Mouse (Mus musculus) bone marrow, adult 2 months (tissue): ENCODE measurements around the gene Tsfm. TPM values are rescaled to one million over a fixed set of nuclear protein-coding genes. Genes with fewer than 3 reads are reported as not detected.
"Not testable (repeated sequence)": the region's sequence is repeated elsewhere in the genome, so short reads cannot be mapped to it uniquely, and the experiment has no call there.

ENCODE experiments used
- H3K27ac ChIP-seq: fragments of 200-500 bp; 2 replicates; pipeline ENCODE4 v1.5.1; 2012; ENCODE audit warnings: low read depth, mild to moderate bottlenecking, control low read depth, inconsistent platforms, low read length; ENCODE audit not compliant: control insufficient read depth, poor library complexity, insufficient read depth
- H3K4me1 ChIP-seq: fragments of 200-500 bp; 2 replicates; pipeline ENCODE4 v1.6.1; 2011; ENCODE audit warnings: low read length; ENCODE audit not compliant: control insufficient read depth, insufficient read depth
- H3K4me3 ChIP-seq: fragments of 200-500 bp; replicated peaks from 2 replicates; pipeline ENCODE3; 2011; ENCODE audit warnings: mild to moderate bottlenecking, low read depth, low read length, control low read depth; ENCODE audit not compliant: control insufficient read depth
- CTCF ChIP-seq: fragments of 200-500 bp; IDR thresholded peaks from 2 replicates; pipeline ENCODE4 v1.5.1; 2011; ENCODE audit warnings: low read length, control low read depth; ENCODE audit not compliant: control insufficient read depth, insufficient read depth
- POLR2A ChIP-seq: fragments of 200-500 bp; IDR thresholded peaks from 2 replicates; pipeline ENCODE4 v1.6.1; 2011; ENCODE audit warnings: low read depth, mild to moderate bottlenecking, control low read depth, low read length, borderline replicate concordance; ENCODE audit not compliant: control insufficient read depth
- WGBS: fragments of 180-500 bp; shearing (Covaris S2); methylation state at CpG from one replicate; pipeline ENCODE4 v1.1.7; 2018; 5-methylcytosine and 5-hydroxymethylcytosine counted together
- polyA plus RNA-seq: library from polyadenylated mRNA; stranded (reverse); fragments of >200 nt; gene quantifications from 2 replicates; pipeline ENCODE4 v1.2.4, GENCODE M21; 2011; ENCODE audit warnings: low replicate concordance; ENCODE audit not compliant: missing spikeins, insufficient read depth, insufficient read length

The Tsfm gene
- polyA plus RNA-seq, 1 experiment, result 23.6 TPM

DNA sequence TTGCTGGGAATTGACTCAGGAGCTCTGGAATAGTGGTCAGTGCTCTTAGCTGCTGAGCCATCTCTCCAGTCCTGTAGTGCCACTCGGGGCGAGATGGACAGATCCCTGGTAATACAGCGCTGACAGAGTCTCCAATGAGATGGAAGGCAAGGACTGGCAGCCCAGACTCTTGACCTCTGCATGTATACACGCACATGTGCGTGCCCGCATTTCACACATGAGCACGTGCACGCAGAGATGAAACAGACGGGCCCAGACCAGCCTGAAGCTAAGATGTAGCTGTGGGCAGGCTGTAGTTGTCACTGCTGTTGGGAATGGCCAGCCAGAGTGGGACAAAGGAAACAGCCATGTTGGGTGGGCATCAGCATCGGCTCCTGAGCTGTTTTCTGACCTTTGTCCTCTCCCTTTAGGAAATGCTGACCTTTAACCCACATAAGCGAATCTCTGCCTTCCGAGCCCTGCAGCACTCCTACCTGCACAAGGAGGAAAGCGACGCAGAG lies 35.9 kb upstream of the Tsfm start:
- Histone ChIP-seq H3K4me3 (no peak overlapping the region), H3K4me1 (peaks cover 5% of the 10 kb centered on the region; the same call in 1 of the 2 replicates), H3K27ac (no peak overlapping the region)
- TF ChIP-seq POLR2A (no peak), CTCF (no peak)
- WGBS, result 90% methylated on average over 14 of the region's 14 CpGs

GRCm38 (mm10) chr10:127065981-127066380 lies 35.3 kb upstream of the Tsfm start:
- TF ChIP-seq POLR2A, result no peak
- no peak for TF ChIP-seq CTCF
- Histone ChIP-seq H3K4me1 (peaks cover 2% of the 10 kb centered on the region; the same call in 1 of the 2 replicates), H3K4me3 (no peak overlapping the region), H3K27ac (no peak overlapping the region)
- 68% methylated on average over 9 of the region's 9 CpGs for WGBS

DNA sequence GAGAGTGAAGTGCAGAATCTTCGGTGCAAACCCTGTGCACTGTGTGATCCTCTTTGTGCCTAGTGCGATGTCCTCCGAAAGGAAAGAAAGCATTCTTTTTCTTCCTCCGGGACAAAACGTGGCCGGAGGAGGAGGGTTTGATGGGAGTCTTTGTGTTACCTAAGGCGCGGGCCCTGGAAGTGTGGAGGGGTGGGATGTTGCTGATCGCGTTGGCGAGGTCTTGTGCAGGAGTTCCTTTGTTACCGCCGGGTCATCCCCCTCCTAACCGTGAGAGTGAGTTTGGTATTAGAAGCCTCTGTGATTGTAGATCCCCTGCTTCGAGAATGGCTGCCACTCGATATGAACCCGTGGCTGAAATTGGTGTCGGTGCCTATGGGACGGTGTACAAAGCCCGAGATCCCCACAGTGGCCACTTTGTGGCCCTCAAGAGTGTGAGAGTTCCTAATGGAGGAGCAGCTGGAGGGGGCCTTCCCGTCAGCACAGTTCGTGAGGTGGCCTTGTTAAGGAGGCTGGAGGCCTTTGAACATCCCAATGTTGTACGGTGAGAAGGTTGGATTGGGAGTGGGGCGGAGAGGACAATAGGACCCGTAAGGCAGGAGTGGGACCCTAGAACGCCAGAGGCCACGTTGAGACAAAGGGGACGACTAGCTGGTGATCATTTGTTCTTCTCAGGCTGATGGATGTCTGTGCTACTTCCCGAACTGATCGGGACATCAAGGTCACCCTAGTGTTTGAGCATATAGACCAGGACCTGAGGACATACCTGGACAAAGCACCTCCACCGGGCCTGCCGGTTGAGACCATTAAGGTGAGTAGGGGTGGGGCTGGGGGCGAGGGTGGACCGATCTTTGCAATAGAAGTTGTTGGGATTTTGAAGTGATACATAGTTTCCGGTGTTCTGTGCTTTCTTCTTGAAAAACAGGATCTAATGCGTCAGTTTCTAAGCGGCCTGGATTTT lies 33.6 kb upstream of the Tsfm start:
- no peak for TF ChIP-seq POLR2A
- no peak for TF ChIP-seq CTCF
- H3K4me1 ChIP-seq, result no peaks in the 10 kb centered on the region; the same call in 1 of the 2 replicates
- H3K4me3 ChIP-seq, result peak overlapping the region; percentile 76
- H3K27ac ChIP-seq, result peak overlapping the region; percentile 54
- 8% methylated on average over 37 of the region's 37 CpGs for WGBS

DNA sequence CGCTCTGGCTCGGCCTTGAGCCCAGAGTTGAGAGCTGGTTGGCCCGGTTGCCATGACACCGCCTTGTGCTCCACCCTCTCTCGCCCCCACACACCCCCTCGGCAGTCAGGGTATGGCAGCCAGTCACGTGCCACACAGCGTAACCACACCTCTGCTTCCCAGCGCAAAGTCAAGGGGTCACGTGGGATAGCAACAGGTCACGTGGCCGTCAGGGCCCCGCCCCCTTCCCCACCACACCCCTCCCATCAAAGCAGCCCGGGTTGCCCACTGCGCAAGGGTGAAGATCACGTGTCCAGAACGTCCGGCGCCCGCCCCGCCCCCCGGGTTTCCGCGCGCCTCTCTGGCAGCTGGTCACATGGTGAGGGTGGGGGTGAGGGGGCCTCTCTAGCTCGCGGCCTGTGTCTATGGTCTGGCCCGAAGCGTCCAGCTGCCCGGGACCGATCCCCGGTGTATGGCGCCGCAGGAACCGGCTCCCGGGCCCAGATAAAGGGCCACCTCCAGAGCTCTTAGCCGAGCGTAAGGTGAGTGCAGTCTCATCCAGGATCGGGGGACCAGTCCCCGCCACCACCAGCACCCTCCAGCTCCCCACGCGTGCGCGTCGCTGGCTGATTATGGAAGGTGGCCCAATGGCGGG lies 32.7 kb upstream of the Tsfm start, which contains the start of gene Cdk4:
Cdk4 (plus strand) TSS at position 296 of the 634 bp plus-strand sequence.
- under 1% methylated on average over 46 of the region's 46 CpGs for WGBS

DNA sequence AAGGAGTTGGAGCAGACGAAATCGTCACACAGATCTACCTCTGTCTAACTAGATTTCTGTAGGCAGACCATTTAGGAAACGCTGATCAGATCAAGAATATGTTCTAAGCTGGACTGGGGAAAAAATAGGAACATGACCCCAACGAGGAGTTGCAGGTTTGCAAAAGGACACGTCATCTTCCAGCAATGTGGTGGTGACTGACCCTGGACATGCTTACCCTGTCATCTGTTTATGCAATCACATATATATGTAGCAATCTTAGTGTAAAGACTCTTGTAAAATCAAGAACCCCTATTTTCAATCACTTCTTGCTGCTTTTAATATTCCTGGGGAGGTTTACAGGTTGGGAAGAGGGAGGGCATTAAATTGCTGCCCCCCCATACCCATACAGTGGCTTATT lies 31.9 kb upstream of the Tsfm start:
- TF ChIP-seq POLR2A (no peak), CTCF (no peak)
- H3K27ac ChIP-seq, result no peak overlapping the region
- WGBS, result 49% methylated on average over 5 of the region's 5 CpGs
- no peak overlapping the region for H3K4me3 ChIP-seq
- H3K4me1 ChIP-seq, result no peaks in the 10 kb centered on the region; the same call in 1 of the 2 replicates

More for the DNA sequence above, 32.7 kb upstream of the Tsfm start, which contains the start of gene Cdk4:
- no peaks in the 10 kb centered on the region; the same call in 1 of the 2 replicates for H3K4me1 ChIP-seq
- H3K4me3 ChIP-seq, result peak within 1 kb of the TSS; percentile 76
- peak within 1 kb of the TSS; percentile 54 for H3K27ac ChIP-seq
- TF ChIP-seq POLR2A (peak; percentile 56; the same call in 1 of the 2 replicates), CTCF (no peak)

DNA sequence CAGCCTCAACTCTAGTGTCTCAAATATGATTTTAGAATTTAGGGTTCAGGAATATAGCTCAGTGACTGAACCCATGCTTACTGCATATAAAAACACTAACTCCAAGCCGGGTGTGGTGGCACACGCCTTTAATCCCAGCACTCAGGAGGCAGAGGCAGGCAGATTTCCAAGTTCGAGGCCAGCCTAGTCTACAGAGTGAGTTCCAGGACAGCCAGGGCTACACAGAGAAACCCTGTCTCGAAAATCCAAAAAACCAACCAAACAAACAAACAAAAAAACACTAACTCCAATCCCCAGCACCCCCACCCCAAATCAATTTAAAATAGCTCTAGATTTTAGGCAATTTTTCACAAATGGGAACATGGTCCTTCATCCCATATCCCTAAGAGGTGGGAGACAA lies 31.5 kb upstream of the Tsfm start:
- not testable (repeated sequence) for H3K27ac ChIP-seq, H3K4me3 ChIP-seq, H3K4me1 ChIP-seq
- 74% methylated on average over 4 of the region's 4 CpGs for WGBS

DNA sequence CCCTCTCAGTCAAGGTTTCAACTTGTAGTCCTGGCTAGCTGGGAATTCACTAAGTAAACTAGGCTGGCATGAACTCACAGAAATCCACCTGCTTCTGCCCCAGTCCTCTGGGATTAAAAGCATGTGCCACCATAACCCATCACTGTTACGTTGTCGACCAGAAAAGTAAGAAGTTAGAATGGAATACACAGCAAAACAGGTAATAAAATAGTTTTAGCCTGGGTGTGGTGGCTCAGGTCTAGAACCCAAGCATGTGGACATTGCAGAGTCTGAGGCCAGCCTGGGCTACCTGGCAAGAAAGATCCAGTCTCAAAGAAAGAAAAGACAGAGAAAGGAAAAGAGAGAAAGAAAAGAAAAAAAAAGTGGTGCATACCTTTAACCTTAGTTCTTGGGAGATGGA lies 30.9 kb upstream of the Tsfm start:
- Histone ChIP-seq H3K4me1 (no peaks in the 10 kb centered on the region; the same call in 1 of the 2 replicates), H3K27ac (no peak overlapping the region), H3K4me3 (no peak overlapping the region)
- no peak for TF ChIP-seq POLR2A
- no peak for TF ChIP-seq CTCF
- WGBS, result 75% methylated on average over 2 of the region's 2 CpGs

- TF ChIP-seq POLR2A, result no peak
- TF ChIP-seq CTCF, result no peak
- 67% methylated on average over 5 of the region's 5 CpGs for WGBS
- Histone ChIP-seq H3K4me1 (no peaks in the 10 kb centered on the region; the same call in 1 of the 2 replicates), H3K27ac (no peak overlapping the region), H3K4me3 (no peak overlapping the region)
These were observed 30.4 kb upstream of the Tsfm start for GRCm38 (mm10) chr10:127061085-127061484.
